Mouse (Mus musculus) gastrocnemius, postnatal 36 days (tissue): ENCODE data around the gene Snx10. TPM values are rescaled to one million over a fixed set of nuclear protein-coding genes. Genes with fewer than 3 reads are reported as not detected.
"Not testable (repeated sequence)": the region's sequence is repeated elsewhere in the genome, so short reads cannot be mapped to it uniquely, and the experiment has no call there.

ENCODE experiments used
- DNase-seq, 2 experiments: peaks; one replicate each; pipeline ENCODE4 v3.0.0; 2022
- intact Hi-C: fragments of 180-260 bp; cut with DNase I; formaldehyde crosslinking; loops from one replicate; pipeline ENCODE4 v1.15.1; 2025
- long read RNA-seq, 2 experiments: library from polyadenylated mRNA; stranded (forward); transcript quantifications; one replicate each; pipeline ENCODE4 v2.0.0; 2021
- total RNA-seq, 2 experiments: library from RNA; stranded (reverse); gene quantifications; 2 replicates each; pipeline ENCODE4 v1.2.3; 2021

Snx10 gene
- 1 to 10 TPM; 4.6 to 6.4 TPM for total RNA-seq
- long read RNA-seq, experiment 1, partial matches to known transcripts, result 0 of 8 reads
- long read RNA-seq, experiment 1, other reads (novel, unspliced or antisense), result 5 of 8 reads
- long read RNA-seq, experiment 2, partial matches to known transcripts, result 0 of 10 reads
- long read RNA-seq, experiment 2, other reads (novel, unspliced or antisense), result 4 of 10 reads

DNA sequence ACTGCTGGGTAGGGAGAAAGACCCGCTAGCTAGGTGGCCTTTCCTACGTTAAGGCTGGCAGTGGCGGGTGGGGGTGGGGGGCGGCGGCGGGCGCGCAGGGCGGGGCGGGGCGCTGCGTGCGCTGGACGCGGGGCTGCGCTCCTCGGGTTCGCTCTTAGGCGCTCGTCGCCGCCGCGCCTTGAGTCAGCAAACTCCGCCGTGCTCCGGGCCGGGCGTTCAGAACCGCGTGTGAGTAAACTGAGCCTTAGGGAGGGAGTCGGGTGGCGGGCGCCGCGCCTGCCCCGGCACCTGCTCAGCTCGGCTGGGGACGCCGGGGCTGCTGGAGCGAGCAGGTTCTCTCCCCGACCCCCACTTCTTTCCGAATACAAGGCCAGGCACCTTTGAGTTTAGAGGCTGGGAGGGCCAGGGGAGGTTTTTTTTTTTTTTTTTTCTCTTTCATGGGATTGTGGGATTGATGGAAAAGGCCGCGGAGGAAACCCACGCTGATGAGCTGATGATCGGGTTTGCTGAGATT is at the start of gene Snx10:
TSS of gene Snx10 (plus strand) at position 95 of the 514 bp plus-strand sequence.
- intact Hi-C loops, result no loop called here
- DNase-seq, result peak; percentile 49 to 59

DNA sequence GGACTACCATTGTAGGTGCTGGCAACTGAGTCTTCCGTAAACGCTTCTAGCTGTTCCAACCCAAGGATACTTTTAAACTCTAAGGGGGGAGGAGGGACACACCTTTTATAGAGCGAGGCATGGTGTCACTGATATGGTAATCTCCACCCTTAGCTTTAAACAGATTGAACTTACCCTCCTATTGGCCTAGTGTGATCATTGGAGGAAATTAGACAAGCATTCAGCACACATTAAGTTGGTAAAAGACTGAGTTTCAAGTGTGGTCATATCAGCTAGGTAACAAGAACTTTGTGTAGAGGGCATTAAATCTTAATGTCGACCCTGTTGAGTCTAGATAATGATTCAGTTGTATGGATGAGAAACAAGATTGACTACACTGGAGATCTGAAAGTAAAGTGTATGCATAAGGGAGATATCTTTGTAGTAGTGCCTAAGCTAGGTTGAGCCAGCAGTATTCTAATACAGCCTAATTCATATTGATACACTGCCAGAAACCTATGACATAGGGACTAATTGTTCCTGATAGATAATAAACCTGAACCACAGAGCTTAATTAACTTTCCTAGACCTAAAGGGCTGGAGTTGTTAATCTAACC is 44.5 kb upstream of the Snx10 start:
- DNase-seq, result no peak
- intact Hi-C loops, result no loop called here

DNA sequence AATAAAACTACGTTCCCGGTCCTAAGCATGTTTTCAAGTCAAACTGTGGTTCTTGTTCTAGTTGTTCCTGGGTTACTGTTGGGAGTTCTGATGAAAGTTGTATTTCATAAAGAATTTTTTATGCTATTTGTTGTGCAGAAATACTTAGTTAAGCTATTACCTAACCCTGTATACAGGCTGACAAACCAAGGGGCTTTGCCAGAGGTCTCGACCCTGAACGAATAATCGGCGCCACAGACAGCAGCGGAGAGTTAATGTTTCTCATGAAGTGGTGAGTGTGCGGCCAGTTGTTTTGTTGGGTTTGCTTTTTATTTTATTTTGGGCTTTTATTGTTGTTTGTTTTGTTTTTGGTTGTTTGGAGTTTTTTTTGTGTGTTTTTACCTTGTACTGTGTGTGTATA is 42.2 kb upstream of the Snx10 start:
- DNase-seq, result no peak
- intact Hi-C loops, result no loop called here

DNA sequence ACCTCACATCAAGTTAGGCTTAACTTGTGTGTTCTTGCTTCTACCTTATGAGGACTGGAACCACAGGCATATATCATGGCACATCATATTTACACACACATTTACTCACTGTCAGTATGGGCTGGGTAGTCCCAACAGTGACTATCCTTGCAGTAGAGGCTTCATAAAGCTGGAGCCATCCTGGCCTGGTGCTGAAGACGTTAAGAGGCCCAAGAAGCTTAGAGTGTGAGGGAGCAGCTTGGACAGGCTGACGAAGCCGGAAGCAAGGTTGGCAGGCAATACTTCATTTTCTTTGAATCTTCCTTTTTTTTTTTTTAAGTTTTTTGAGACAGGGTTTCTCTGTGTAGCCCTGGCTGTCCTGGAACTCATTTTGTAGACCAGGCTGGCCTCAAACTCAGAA is 39.8 kb upstream of the Snx10 start:
- DNase-seq, result no peak
- intact Hi-C loops, result no loop called here

DNA sequence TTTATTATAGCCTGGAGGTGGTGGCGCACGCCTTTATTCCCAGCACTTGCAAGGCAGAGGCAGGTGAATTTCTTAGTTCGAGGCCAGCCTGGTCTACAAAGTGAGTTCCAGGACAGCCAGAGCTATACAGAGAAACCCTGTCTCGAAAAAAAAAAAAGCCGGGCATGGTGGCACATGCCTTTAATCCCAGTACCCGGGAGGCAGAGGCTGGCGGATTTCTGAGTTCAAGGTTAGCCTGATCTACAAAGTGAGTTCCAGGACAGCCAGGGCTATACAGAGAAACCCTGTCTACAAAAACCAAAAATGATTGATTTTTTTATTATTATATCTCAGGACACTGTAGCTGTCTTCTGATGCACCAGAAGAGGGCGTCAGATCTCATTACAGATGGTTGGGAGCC is 39.1 kb upstream of the Snx10 start:
- DNase-seq, intact Hi-C loops: not testable (repeated sequence)

DNA sequence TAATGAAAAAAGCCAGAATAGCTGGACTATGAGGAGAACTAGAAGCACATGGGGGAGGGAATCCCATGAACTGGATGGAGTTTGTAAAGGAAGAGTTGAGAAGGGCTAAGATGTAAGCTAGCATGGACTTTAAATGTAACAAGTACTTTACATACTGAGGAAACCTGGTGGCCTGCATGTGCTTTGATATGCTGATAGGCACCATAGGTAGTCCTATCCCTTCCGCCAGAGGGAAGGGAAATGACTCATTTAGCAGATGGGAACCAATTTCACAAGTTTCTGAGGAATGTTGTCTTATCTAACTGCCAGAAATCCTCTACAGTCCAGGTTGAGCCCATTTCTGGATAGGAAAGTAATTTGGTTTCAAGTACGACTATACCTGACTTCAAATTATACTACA is 38.1 kb upstream of the Snx10 start:
- DNase-seq, result no peak
- intact Hi-C loops, result no loop called here

DNA sequence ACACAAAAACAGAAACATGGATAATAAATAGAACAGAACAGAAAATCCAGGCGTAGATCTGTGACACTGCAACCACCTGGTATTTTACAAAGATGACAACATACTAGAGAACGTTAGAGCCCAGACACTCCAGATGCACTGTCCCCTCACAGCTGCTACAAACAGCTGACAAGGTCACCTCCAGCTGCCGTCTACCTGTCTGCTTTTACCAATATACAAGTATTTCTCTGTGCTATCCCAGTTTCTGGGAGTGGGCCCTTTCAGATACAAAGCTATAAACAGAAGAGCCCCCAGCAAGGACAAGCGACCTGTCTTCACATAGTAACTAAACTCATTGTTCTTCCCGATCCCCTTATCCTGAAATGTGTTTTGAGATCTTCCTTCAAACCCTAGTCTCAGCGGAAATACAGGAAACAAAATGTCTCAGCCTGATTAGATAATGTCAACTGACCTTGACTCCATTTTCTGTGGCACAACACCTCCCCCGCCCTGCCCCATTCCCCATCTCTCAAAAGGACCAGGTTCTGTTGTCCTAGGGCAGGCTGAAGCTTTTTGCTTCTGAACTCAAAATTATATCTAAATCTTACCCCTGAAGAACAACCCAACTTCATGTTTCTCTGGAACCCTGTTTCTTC is 37.5 kb upstream of the Snx10 start:
- intact Hi-C loops, result no loop called here
- DNase-seq, result no peak

DNA sequence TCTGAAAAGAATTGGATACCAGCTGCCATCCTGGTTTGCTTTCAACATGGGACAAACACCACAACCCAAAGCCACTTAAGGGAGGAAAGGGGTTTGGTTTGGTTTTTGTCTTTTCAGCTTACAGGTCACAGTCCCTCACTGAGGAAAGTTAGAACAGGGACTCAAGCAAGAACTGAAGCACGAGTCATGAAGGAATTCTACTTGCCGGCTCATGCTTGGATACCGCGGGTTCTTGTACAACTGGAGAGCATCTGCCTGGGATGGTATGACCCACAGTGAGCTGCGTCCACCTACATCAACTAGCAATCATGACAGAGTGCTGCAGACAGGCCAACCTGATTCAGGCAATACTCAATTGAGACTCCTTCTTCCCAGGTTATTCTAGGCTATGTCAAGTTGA is 37.0 kb upstream of the Snx10 start:
- DNase-seq, result no peak
- intact Hi-C loops, result no loop called here

DNA sequence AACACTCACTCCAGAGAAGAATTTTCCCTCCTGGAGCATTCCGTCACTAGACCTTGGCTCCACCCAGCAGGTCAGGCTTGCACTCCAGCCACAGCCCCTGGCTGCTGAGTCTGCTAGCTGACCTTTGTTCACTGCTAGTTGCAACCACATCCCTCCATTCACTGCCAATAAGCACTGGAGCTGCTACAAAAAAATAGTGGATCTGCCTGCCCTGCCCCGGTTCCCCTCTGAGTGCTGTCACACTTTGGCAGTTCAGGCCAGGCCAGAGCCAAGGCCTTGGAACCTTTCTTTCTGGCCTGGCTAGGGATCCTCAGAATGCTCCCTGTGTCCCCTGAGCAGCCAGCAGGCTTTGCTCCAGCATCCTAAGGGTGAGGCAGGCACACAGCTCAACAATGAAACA is 33.9 kb upstream of the Snx10 start:
- peak; percentile 65 to 74 for DNase-seq
- intact Hi-C loops, result no loop called here

DNA sequence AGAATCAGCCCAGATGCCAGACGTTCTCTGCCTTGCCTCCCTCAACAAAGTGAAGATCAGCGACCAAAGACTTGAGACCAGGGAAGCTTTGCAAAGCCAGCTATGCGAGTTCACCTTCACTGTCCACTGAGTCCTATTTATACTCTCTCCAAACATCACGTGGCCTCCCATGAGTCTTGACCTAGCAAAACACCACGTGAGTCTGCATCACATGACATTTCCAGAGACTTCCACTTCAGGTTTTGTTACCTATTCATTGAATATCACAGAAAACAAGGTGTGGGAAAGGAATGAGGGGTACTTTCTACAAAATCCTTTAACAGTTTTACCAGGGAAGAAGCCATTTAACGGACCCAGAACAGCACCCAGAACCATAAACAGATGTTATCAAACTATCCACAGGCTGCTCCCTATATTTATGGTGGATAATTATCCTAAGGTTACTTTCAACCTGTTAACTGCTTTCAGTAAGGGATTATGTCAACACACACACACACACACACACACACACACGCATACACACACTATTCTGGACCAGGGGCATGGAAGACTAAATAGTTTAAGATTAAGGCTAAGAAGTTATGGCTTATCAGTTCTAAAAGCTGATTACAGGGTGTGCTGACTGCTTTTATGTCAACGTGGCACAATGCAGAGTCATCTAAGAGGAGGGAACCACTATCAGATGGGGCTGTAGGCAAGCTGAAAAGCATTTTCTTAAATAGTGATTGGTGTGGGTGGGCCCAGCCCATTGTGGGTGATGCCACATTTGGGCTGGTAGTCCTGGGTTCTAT is 26.2 kb upstream of the Snx10 start:
- intact Hi-C loops, result no loop called here
- no peak for DNase-seq

DNA sequence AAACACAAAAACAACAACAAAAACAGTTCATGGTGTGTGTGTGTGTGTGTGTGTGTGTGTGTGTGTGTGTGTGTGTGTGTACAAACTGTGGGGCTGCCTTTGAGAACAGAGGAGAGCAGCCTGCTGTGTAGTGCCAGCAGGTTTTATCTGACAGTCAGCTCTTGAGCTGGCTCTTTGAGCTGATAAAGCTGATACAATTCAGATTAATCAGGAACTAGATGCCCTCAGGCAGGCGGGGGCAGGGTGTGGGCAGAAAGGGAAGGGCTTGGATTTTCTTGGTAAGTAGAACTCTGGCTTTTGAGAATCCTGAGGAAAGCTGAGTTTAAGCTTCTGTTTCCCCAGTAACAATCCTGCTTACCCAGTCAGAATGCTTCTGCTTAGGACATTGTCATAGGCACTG is 18.0 kb upstream of the Snx10 start:
- intact Hi-C loops, result loop anchor here (5.0 kb wide), 1 partner anchor 123 kb away; no protein-coding TSS in a partner anchor
- no peak for DNase-seq

DNA sequence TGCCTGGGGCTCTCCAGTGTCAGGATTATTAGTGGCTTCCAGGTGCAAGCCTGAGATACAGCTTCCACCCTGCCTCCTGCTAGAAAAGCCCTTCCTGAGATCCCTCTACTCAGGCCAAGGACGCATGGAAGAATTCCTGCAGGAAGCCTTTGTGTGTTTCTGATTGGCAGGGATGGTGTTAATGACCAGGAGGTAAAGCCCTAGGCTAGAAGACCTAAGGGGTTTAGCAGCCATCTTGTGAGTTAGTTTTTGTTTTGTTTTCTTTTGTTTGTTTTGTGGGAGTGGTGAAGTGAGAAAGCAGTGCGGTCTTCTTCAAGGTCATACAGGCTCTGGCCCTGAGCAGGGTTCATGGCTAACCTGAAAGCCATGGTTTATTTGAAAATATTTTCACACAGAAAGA is 16.1 kb upstream of the Snx10 start:
- intact Hi-C loops, result loop anchor here (5.0 kb wide), 1 partner anchor 125 kb away; no protein-coding TSS in a partner anchor
- DNase-seq, result no peak

DNA sequence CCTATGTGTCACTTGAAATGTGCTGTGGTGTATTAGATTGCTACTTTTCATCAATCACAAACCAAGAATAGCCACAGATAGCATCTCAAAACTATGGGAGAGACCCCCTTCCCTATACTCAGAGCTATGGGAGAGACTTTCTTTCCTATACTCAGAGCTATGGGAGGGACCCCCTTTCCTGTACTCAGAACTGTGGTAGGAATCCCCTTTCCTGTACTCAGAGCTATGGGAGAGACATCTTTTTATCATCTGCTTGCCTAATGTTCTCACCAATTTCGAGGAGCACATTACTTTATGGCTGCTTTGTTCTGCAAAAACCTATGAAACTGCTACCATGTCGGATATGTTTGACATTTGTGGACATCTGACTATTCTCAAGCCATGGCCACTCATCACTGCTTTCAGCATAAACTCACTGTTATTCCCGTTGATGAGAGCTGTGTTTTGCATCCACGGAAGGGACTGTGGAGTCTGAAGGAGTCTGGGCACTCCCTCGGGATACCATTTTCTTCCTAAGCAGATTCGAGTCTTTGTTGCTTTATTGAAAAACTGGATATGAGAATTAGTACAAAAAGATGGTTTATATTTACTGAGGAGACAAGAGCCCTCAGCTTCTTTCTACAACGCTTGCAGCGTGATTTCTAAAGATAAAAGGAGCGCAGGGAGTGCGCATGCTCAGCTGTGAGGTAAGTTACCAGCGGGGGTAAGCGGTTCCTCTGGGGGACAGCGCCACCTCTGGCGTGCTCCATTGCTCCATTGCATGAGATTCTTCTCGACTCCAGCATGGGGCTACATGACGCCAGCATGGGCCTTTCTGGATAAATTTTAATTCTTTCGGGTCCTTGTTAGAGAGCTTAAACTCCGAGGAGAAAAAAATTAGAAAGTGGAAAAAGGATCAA is 14.7 kb upstream of the Snx10 start:
- intact Hi-C loops, result loop anchor here (5.0 kb wide), 1 partner anchor 127 kb away; no protein-coding TSS in a partner anchor

DNA sequence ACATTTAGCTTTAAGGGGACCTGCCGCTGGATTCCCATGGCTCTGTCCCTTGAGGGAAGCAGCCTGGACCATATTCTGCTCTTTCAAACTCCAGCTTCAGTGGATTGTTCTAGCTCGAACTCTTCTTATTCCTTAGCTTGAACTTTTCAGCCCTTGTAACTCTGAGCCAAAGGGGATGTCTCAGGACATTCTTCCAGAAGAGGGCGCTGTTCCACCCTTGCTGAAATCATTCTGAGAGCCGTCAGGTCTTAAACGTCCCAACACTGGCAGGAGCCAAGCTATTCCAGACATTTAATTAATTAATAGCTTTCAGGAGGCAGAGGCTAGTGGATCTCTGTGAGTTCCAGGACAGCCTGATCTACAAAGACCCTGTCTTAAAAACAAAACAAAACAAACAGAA is 13.6 kb upstream of the Snx10 start:
- DNase-seq, result peak; percentile 29 to 39
- intact Hi-C loops, result loop anchor here (2.0 kb wide), 1 partner anchor 69 kb away; no protein-coding TSS in a partner anchor

More for the DNA sequence above, 14.7 kb upstream of the Snx10 start:
- peak; percentile 58 to 59 for DNase-seq

DNA sequence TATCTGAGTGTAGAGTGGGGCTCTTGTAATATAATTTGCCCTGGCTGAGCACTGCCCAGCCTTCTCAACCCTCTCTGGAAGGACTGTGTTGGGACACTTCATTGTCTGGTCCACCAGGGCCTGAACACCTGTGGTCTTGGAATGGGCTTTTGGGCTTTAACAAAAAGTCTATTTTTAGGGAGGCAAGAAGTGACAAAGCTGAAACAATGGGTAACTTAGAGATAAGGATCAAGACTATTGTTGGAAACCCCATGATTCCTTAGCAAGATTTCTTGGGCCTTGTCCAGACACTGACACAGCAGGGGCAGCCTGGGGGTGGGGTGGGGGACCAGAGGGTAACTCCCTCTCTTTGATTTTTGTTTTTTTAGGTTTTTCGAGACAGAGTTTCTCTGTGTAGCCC is 12.8 kb upstream of the Snx10 start:
- intact Hi-C loops, result loop anchor here (2.0 kb wide), 1 partner anchor 68 kb away; no protein-coding TSS in a partner anchor
- no peak for DNase-seq

DNA sequence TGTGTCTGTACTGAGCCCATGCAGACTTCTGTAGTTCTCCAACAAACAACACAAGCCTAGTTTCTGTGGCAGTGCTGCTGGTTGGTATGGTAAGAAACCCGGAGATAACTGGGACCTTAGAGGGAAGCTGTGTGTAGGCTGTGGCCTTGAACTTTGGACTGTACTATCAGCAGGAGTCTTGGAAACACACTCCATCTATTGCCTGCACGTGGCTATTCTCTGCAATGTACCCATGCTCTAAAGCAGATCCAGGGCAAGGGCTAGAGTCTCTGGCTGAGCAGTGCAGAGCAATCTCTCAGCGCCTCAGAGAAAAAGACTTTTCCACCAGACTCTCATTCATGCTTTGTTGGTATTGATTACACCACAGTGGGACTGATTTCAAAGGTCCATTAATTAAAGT is 10.0 kb upstream of the Snx10 start:
- intact Hi-C loops, result no loop called here
- no peak for DNase-seq

DNA sequence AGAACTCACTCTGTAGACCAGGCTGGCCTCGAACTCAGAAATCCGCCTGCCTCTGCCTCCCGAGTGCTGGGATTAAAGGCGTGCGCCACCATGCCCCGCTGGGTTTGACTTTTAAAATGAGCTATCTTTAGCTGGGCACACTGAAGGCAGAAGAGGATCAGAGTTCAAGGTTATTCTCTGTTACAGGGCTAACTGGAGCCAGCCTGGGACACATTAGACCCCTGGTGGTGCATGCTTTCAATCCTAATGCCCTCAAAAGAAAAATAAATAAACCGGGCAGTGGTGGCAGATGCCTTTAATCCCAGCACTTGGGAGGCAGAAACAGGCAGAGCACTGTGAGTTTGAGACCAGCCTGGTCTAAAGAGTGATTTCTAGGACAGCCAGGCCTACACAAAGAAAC is 8.8 kb upstream of the Snx10 start:
- intact Hi-C loops, result no loop called here
- DNase-seq, result no peak

DNA sequence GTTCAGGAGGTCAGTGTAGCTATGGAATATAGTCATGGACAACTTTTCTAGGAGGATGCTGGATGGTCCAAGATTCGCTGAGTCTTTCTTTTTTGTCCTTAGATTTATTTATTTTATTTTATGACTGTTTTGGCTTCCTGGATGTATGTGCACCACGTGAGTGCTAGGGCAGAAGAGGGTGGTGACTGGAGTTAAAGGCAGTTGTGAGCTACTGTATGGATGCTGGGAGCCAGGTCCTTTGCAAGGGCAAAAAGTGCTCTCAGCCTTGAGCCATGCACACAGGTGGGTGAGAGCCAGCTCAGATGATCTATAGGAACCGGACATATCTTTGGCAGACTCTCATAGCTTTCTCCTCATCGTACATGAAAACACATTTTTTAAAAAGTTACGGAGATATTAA is 391 bp upstream of the Snx10 start:
- no peak for DNase-seq
- intact Hi-C loops, result no loop called here

DNA sequence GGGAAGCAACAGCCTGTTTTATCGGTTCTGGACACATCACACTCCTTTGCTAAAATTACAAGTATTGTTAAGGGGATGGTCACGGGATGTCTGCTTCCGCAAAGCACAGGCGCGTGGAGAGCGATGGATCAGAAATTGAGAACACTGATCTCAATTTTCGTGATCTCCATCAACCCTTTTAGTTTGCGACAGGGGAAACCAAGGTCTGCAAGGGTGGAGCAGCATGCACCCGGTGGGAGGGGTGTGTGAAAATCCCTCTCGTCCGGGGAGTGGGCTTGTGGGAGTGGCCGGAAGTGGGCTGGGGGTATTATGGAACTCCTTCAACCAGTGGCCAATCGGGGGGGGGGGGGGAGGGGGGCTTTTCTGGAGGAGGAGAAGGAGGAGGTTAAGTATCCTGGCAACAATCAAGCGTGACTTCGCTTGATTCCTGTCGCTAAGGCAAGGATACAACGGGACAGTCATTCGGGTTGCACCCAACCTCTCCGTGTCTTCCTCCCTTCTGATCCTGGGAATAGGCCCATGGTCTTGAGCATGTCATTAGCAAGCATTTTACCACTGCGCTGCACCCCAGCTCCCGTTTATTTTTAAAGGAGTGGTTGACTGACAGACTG is 725 bp downstream of the Snx10 start:
- intact Hi-C loops, result no loop called here

More for the DNA sequence above, 725 bp downstream of the Snx10 start:
- DNase-seq, result no peak
